Mouse (Mus musculus) testis, postnatal 10 days (tissue): ENCODE results near the gene Unc45b.
"Not testable (repeated sequence)": the region's sequence is repeated elsewhere in the genome, so short reads cannot be mapped to it uniquely, and the experiment has no call there.

Experiments used
- DNase-seq: peaks from one replicate; pipeline ENCODE4 v3.0.0; 2021; ENCODE audit warnings: low spot score

The Unc45b gene

DNA sequence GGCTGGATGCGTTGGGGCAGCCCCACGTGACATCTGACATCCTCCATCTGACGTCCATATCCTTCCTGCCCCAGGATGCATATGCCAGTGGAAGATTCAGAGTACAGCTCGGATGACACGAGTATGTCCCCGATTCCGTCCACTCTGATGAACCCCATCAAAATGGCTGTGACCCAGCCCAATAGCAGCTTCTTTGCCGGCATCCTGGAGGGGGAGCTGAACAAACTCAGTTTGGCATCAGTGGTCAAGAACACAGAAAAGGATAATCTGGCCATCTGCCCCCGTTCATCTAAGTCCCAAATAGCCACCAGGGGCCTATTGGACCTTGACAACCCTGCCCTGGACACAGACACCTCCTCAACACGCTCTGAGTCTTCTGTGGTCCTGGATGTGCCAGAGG lies 12.9 kb upstream of the Unc45b start:
- no peak for DNase-seq

GRCm38 (mm10) chr11:82899720-82900119 lies 10.6 kb upstream of the Unc45b start:
- no peak for DNase-seq

GRCm38 (mm10) chr11:82901606-82902310 lies 8.6 kb upstream of the Unc45b start:
- no peak for DNase-seq

GRCm38 (mm10) chr11:82904952-82905351 lies 5.4 kb upstream of the Unc45b start:
- DNase-seq = no peak

GRCm38 (mm10) chr11:82905816-82906215 lies 4.5 kb upstream of the Unc45b start:
- no peak for DNase-seq

DNA sequence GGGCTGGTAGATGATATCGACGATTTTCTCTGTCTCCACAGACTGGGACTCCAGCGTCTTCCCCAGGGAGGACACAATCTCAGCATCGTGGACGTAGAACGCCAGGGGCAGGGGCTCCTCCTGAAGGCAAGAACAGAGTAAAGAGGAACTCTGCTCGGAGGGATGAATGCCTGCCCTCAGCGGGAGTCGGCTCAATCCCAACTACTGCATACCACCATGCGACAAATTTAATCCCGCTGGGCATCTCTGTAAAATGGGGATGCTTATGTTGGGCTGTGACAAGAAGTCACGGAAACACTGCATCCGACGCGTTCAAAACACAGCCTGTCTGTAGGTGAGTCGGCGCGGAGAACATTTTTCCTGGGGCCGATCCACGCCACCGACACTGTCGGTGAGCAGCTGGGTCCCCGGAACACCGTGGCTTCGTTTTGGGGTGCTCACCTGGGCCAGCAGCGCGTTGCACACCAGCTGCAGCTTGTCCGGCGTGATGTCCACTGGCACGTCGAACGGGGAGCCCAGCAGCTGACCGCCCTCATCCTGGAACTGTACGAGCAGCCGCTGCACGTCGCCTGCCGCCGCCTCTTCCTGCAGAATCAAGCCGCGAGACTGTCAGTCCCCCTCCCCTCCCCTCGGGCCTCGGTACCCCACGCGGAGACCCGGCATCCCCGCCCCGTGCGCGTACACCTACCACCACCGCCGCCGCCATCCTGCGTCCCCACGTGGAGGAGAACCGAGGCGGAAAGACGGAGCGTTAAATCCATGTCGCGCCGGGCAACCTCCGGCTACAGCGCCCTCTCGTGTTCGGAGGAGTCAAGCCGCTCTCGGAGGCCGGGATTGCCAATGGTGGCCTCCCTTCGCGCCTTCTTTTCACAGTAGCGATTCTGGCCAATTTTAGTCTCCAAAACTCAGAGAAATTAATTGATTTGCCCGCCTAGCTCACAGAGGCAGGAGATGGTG lies 2.4 kb upstream of the Unc45b start, which contains the start of gene Nle1:
TSS of gene Nle1 (minus strand) at position 761 of the 957 bp plus-strand sequence.
- peak; percentile 97 for DNase-seq

- no peak for DNase-seq
These were observed 1.8 kb upstream of the Unc45b start for GRCm38 (mm10) chr11:82908608-82908989.

GRCm38 (mm10) chr11:82910679-82911389 lies 484 bp downstream of the Unc45b start:
- no peak for DNase-seq

DNA sequence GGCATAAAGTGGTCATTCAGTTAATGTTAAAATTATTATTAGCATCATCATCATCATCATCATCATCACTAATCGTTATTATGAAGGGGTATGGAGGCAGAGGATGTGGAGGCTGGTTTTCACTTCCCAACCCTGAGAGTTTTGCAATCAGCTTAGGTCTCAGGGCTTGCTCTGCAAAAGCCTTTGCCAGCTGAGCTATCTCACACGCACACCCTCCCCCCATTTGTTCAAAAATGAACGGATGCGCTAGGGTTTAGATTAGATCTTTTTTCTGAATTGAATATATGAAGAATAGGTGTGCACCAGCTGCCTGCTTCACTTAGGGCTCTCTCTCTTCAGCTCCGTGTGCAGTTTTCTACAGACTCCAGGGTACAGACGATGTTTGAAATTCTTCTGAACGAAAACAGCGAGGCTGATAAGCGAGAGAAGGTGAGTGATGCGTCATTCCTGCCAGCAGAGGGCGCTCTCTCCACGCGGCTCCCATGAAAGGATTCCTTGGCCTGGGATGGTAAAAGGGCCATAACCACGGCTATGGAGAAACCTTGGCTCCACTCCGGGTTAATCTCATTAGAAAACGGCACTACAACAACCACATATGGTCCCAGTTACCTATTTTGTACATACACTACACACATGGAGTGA lies 4.5 kb downstream of the Unc45b start:
- peak; percentile 87 for DNase-seq

GRCm38 (mm10) chr11:82920768-82921167 lies 10.4 kb downstream of the Unc45b start:
- DNase-seq = no peak

- DNase-seq = no peak
These were observed 11.3 kb downstream of the Unc45b start for GRCm38 (mm10) chr11:82921691-82922090.

DNA sequence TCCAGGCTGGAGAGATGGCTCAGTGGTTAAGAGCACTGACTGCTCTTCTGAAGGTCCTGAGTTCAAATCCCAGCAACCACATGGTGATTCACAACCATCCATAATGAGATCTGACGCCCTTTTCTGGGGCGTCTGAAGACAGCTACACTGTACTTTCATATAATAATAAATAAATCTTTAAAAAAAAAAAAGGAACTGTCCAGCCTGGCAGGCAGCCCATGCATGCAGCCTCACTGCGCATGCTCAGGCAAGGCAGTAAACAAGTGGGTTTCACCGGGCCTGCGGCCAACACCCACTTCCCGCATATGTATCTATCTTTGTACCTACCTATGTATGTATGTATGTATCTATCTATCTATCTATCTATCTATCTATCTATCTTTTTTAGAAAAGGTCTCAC lies 13.6 kb downstream of the Unc45b start:
- not testable (repeated sequence) for DNase-seq

DNA sequence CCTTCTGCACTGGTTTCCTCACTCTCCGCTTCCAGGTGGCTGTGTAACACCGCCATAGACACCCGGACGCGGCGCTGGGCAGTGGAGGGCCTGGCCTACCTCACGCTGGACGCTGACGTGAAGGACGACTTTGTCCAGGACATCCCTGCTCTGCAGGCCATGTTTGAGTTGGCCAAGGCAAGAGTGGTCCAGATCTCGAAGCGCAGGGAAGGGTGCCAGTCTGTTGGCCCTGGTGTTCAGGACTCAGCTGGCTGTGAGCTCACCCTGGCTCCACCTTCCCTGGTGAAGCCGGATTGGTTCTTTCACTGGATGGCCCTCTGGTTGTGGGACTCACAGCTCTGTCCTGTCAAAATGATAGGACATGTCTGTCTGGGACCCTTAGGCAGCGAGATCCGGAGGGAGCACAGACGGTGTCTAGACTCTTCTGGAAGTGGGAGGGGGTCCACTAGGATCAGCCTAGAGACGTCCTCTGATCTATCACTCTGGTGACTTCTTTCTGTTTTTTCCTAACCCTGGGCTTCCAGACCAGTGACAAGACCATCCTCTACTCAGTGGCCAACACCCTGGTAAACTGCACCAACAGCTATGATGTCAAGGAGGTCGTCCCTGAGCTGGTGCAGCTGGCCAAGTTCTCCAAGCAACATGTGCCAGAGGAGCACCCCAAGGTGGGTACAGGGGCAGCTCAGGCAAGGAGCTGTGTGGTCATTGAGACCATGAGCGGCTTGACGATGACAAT lies 18.7 kb downstream of the Unc45b start:
- DNase-seq = no peak

DNA sequence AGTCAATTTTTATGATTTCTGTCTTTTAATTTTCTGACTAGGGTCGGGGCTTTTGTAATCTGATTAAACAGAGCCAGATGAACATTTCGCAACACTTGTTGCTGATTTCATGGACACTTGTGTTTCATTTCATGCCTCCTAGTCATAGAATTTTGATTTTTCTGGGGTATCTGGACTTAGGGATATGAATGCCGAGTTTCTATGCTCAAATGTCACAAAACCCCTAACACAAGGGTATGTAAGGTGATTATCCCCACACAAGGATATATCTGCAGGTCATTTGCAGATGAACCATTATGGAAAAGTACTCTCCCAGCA lies 19.2 kb downstream of the Unc45b start:
- no peak for DNase-seq

DNA sequence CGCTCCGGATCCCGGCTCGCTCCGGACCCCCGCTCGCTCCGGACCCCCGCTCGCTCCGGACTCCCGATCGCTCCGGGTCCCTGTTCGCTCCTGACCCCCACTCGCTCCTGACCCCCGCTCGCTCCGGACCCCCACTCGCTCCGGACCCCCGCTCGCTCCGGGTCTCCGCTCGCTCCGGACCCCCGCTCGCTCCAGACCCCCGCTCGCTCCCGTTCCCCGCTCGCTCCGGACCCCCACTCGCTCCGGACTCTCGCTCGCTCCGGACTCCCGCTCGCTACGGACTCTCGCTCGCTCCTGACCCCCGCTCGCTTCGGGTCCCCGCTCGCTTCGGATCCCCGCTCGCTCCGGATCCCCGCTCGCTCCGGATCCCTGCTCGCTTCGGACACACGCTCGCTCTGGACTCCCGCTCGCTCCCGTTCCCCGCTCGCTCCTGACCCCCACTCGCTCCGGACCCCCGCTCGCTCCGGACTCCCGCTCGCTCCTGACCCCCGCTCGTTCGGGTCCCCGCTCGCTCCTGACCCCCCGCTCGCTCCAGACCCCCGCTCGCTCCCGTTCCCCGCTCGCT lies 20.1 kb downstream of the Unc45b start:
- not testable (repeated sequence) for DNase-seq

DNA sequence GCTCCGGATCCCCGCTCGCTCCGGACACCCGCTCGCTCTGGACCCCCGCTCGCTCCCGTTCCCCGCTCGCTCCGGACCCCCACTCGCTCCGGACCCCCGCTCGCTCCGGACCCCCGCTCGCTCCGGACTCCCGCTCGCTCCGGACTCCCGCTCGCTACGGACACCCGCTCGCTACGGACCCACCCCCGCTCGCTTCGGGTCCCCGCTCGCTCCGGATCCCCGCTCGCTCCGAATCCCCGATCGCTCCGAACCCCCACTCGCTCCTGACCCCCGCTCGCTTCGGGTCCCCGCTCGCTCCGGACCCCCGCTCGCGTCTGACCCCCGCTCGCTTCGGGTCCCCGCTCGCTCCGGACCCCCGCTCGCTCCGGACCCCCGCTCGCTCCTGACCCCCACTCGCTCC lies 20.8 kb downstream of the Unc45b start:
- DNase-seq = not testable (repeated sequence)

DNA sequence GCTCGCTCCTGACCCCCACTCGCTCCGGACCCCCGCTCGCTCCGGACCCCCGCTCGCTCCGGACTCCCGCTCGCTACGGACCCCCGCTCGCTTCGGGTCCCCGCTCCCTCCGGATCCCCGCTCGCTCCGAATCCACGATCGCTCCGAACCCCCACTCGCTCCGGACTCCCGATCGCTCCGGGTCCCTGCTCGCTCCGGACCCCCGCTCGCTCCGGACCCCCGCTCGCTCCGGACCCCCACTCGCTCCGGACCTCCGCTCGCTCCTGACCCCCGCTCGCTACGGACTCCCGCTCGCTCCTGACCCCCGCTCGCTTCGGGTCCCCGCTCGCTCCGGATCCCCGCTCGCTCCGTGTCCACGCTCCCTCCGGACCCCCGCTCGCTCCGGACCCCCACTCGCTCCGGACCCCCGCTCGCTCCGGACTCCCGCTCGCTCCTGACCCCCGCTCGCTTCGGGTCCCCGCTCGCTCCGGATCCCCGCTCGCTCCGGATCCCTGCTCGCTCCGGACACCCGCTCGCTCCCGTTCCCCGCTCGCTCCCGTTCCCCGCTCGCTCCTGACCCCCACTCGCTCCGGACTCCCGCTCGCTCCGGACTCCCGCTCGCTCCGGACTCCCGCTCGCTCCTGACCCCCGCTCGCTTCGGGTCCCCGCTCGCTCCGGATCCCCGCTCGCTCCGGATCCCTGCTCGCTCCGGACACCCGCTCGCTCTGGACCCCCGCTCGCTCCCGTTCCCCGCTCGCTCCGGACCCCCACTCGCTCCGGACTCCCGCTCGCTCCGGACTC lies 21.5 kb downstream of the Unc45b start:
- DNase-seq = not testable (repeated sequence)

DNA sequence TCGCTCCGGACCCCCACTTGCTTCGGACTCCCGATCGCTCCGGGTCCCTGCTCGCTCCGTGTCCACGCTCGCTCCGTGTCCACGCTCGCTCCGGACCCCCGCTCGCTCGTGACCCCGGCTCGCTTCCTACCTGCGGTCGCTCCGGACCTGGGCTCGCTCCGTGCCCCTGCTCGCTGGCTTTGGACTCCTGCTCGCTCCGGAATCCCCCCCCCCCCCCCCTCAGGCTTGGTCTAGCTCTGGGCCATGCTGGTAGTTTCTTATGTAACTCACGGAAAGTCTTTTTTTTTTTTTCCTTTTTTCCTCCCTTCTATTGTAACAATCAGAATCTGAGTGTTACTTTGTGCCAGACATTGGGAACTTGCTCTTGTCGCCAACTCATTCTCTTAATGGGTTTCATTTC lies 22.8 kb downstream of the Unc45b start:
- DNase-seq = no peak

DNA sequence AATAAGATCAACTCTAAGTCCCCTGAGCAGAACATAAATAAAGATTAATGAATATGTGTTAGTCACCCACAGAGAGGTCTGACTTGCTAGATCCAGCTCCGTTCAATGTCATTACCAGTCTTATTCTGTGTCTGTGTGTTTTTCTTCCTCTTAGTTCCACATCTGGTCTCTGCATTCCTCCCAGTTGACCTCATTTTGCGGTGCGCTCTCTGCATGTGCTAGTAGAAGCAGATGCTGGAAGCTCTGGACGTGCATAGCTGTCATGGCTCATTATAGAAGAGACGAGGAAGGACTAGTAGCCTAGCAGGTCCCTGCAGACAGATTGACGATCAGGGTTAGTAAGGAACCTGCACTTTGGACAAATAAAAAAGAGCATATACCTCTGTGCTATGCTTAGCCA lies 33.0 kb downstream of the Unc45b start:
- DNase-seq = no peak

DNA sequence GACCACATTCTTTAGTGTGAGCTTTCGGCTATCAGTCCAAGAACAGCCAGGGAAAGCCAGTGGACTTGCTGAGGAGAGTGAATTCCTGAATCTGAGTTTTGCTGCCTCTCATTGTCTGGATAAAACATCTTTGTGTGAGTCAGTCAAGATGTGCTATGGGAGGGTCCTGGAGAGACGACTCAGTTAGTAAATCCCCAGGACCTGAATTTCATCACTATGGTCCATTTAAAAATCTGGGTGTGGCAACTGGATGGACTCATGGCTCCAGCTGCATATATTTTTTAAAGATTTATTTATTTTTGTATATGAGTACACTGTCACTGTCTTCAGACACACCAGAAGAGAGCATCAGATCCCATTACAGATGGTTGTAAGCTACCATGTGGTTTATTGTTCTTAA lies 35.3 kb downstream of the Unc45b start:
- no peak for DNase-seq
